Mouse (Mus musculus) lung, postnatal 0 days (tissue): ENCODE measurements around the gene Mfsd6.

ENCODE experiments used
- CTCF ChIP-seq: IDR thresholded peaks from 2 replicates; pipeline ENCODE4 v1.5.1; 2016; ENCODE audit warnings: antibody characterized with exemption, mild to moderate bottlenecking
- EP300 ChIP-seq: IDR thresholded peaks from 2 replicates; pipeline ENCODE4 v1.6.1; 2016; ENCODE audit warnings: antibody characterized with exemption, mild to moderate bottlenecking, control low read depth

- TF ChIP-seq CTCF (no peak), EP300 (no peak)
Measured at GRCm38 (mm10) chr1:52714021-52714420, 13.2 kb downstream of the Mfsd6 start.
